Mouse (Mus musculus): ENCODE data around the gene Fgd3.

GRCm38 (mm10) chr13:49367657-49368440 is 47.7 kb upstream of the Fgd3 start:
- TF ChIP-seq CTCF (conservative IDR thresholded peaks at IDR 0.05; ENCODE audit: insufficient read depth, insufficient read length, low read depth, low read length), result no peak
- no peak for TF ChIP-seq POLR2A (IDR thresholded peaks at IDR 0.05; ENCODE audit: low read depth, low read length)
